Mouse (Mus musculus): ENCODE data around the gene Olfr1274-ps.
"Not testable (repeated sequence)": the region's sequence is repeated elsewhere in the genome, so short reads cannot be mapped to it uniquely, and the experiment has no call there.

The Olfr1274-ps gene

DNA sequence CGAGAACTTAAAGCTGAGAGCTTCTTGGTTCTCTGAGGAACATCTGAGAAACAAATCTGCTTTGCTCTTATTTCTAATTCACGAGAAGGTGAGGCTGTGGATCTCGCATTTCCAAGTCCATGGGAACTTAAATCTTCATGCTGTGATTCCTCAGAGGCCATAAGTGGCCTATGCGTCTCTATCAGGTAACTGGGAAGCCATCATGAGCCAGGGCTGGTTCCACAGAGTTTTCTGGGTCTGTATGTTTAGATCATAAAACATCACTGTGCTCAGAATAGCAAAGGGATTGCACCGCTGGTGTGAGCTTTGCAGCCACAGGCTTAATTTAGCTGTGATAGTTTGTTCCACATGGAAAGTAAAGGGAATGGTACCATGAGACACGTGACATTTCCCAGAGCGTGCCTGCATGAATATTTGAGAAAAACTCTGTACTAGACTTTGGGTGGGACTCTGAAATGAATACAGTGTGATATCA, at the start of gene Olfr1274-ps:
TSS of gene Olfr1274-ps (plus strand) at position 51 of the 475 bp plus-strand sequence.
- not testable (repeated sequence) for DNase-seq (ENCODE audit: low read depth, low spot score)

DNA sequence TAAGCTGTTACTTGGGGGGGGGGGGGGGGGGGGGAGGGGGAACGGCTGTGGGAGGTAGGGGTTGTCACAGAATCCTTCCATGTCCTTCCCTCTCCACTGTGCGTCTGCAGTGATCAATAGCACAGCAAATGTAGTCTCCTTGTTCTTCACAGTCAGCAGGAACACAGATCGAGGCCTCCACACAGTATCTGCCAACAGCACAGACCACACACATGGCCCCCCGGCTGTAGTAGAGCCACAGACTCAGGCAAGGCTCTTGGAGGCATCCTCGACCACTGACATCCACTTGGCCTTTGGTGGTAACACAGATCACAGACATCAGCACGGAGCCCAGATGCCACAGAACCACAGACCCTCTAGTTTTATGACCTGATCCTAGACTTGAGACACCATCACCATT, 47.4 kb upstream of the Olfr1274-ps start:
- not testable (repeated sequence) for DNase-seq (ENCODE audit: low read depth, low spot score)

DNA sequence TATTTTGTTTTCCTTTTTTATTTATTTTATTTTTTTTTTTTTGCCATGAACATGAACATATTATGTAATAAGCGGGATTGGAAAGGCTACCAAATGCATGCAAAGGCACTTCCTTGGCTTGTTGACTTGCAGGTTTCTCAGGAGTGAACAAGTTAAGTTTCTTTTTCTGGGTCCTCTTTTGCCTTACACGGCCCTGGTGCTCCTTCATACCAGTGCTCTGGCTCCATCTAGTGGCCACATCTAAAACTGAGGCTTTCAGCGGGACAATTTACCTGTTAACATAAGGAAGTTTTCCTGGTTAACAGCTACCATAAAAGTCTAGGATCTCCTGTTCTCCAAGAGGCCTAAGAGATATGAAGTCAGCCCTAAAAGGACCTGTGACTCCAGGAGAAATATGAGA, 46.9 kb upstream of the Olfr1274-ps start:
- DNase-seq (ENCODE audit: low read depth, low spot score), result not testable (repeated sequence)

DNA sequence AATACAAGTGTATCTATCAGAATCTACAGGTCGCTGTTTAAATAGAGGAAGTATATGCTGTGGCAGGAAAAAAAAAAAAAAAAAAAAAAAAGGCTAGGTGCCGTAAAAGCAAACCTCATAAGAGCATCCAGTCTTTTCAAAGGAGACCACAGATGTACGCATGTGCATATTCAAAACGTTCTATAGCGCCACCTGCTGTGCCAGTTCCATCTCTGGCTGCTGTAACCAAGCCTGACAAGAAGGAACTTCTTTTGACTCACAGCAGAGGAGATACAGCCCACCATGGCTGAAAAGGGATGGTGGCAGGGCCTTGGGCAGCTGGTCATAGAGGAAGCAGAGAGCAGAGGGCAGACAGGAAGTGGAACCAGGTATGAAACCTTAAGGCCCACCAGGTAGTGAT, 39.3 kb upstream of the Olfr1274-ps start:
- DNase-seq (ENCODE audit: low read depth, low spot score), result not testable (repeated sequence)

- not testable (repeated sequence) for DNase-seq (ENCODE audit: low read depth, low spot score)
These were observed 38.3 kb upstream of the Olfr1274-ps start for GRCm38 (mm10) chr2:90360199-90360598.

- not testable (repeated sequence) for DNase-seq (ENCODE audit: low read depth, low spot score)
These were observed 15.8 kb downstream of the Olfr1274-ps start for GRCm38 (mm10) chr2:90414110-90414821.

DNA sequence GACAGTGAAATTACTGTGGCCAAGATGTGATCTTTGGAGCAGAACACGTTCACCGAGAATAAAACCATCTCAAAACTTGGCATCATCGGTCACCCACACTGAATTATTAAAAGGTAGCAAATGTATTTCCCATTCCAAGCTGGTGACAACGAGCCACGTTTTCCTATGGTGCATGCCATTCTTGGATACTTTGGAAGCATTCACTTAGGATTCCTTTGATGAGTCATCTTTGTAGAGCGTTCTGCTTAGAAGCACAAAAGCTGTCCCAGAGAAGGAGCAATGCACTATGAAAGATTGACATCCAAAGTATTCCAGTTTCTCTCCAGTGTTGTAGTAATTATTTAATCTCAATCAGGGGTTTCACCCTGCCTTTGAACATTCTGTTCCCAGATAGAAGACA, 23.8 kb downstream of the Olfr1274-ps start:
- DNase-seq (ENCODE audit: low read depth, low spot score), result not testable (repeated sequence)

GRCm38 (mm10) chr2:90424937-90425336, 26.5 kb downstream of the Olfr1274-ps start:
- not testable (repeated sequence) for DNase-seq (ENCODE audit: low read depth, low spot score)

DNA sequence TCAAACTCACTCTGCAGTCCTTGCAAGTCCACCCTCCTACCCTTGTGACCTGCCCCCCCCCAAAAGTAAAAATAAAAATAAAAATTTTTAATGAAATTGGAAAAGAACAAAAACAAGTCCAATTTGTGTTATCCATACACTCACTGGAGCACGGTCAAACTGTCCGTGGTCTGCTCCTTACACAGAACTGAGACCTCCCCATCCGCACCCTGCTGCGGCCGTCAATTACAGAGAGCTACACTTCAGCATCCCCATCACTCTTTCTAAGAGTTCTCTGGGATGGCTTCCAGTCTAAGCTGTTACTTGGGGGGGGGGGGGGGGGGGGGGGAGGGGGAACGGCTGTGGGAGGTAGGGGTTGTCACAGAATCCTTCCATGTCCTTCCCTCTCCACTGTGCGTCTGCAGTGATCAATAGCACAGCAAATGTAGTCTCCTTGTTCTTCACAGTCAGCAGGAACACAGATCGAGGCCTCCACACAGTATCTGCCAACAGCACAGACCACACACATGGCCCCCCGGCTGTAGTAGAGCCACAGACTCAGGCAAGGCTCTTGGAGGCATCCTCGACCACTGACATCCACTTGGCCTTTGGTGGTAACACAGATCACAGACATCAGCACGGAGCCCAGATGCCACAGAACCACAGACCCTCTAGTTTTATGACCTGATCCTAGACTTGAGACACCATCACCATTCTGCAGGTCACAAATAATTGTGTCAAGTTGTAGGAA, 30.7 kb downstream of the Olfr1274-ps start:
- DNase-seq (ENCODE audit: low read depth, low spot score), result not testable (repeated sequence)

DNA sequence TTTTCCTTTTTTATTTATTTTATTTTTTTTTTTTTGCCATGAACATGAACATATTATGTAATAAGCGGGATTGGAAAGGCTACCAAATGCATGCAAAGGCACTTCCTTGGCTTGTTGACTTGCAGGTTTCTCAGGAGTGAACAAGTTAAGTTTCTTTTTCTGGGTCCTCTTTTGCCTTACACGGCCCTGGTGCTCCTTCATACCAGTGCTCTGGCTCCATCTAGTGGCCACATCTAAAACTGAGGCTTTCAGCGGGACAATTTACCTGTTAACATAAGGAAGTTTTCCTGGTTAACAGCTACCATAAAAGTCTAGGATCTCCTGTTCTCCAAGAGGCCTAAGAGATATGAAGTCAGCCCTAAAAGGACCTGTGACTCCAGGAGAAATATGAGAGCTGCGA, 31.3 kb downstream of the Olfr1274-ps start:
- DNase-seq (ENCODE audit: low read depth, low spot score), result not testable (repeated sequence)

DNA sequence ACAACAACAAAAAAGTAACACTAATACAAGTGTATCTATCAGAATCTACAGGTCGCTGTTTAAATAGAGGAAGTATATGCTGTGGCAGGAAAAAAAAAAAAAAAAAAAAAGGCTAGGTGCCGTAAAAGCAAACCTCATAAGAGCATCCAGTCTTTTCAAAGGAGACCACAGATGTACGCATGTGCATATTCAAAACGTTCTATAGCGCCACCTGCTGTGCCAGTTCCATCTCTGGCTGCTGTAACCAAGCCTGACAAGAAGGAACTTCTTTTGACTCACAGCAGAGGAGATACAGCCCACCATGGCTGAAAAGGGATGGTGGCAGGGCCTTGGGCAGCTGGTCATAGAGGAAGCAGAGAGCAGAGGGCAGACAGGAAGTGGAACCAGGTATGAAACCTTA, 39.0 kb downstream of the Olfr1274-ps start:
- not testable (repeated sequence) for DNase-seq (ENCODE audit: low read depth, low spot score)

DNA sequence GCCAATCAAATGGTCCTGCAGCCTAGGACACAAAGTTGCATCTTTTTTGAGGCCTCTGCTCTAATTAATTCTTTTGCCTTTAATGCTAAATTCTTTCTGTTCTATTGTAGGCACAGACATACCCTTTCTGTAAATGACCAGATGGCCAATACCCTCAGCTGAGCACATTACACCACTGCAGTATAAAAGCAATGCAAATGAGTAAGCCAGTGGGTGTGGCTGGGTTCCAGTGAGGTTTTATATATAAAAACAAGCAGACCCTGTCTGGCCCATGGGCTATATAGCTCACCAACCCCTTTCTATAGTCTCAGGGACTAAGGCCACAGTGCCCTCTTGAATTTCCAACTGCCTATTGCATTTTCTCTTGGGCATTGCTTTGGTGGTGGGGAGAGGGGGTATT, 41.7 kb downstream of the Olfr1274-ps start:
- not testable (repeated sequence) for DNase-seq (ENCODE audit: low read depth, low spot score)

DNA sequence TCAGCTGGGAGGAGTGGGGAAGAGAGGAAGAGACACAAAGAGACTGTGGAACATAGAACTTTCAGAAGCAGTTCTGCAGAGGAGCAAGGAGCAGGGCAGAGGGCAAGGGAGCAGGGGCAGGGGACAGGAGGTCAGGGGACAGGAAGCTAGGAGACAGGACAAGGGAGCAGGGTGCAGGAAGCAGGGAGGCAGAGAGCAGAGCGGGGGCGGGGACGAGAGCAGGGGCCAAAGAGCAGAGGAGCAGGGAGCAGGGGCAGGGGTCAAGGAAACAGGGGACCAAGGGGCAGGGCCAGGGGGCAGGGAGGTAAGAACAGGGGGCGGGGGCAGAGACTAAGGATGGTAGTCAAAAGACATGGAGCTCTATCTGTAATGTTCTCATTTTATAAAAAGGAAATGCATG, 43.3 kb downstream of the Olfr1274-ps start:
- not testable (repeated sequence) for DNase-seq (ENCODE audit: low read depth, low spot score)

GRCm38 (mm10) chr2:90443811-90444210, 45.3 kb downstream of the Olfr1274-ps start:
- no peak for DNase-seq (ENCODE audit: low read depth, low spot score)

- DNase-seq (ENCODE audit: low read depth, low spot score), result no peak
These were observed 50.7 kb downstream of the Olfr1274-ps start for GRCm38 (mm10) chr2:90448967-90449740.

DNA sequence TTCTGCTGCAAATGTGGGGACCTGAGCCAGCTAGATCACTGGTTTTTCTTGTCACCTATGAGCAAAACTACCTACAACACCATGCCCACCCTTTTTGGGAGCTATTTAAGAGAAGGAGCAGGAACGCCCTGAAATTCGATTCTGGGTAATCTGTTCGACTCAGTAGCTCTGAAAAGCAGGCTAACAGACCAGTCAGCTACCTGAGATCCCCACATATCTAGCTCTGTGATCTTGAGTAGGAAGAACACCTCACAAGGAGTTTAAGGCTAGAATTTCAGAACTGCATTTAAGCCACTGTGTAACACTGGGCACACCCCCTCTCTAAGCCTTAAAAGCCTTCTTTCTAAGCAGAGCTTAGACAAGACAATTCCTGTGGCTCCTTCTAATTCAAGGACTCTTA, 53.9 kb downstream of the Olfr1274-ps start:
- no peak for DNase-seq (ENCODE audit: low read depth, low spot score)

Data from brain, embryonic 18.5 days (tissue).